Mouse (Mus musculus) midbrain, embryonic 16.5 days (tissue): ENCODE results near the gene 1700069L16Rik. TPM values are rescaled to one million over a fixed set of nuclear protein-coding genes. Genes with fewer than 3 reads are reported as not detected.

ENCODE experiments used
- ATAC-seq: fragments of 200-750 bp; cut with Nextera tagmentation; 2 replicates; pipeline ENCODE4 v1.8.0; 2017; ENCODE audit warnings: moderate TSS enrichment
- H3K27ac ChIP-seq: fragments of 300-500 bp; sonication (generic); 2 replicates; pipeline ENCODE4 v1.5.1; 2014; ENCODE audit warnings: mild to moderate bottlenecking, low read length, mixed read lengths
- H3K27me3 ChIP-seq: fragments of 300-500 bp; sonication (generic); 2 replicates; pipeline ENCODE4 v1.6.1; 2014; ENCODE audit warnings: low read depth, low read length, mixed read lengths; ENCODE audit not compliant: control insufficient read depth, insufficient read depth
- H3K36me3 ChIP-seq: fragments of 300-500 bp; sonication (generic); 2 replicates; pipeline ENCODE4 v1.6.1; 2014; ENCODE audit warnings: mild to moderate bottlenecking, low read length, moderate library complexity, mixed read lengths; ENCODE audit not compliant: control insufficient read depth, insufficient read depth
- H3K4me1 ChIP-seq: fragments of 300-500 bp; sonication (generic); 2 replicates; pipeline ENCODE4 v1.6.1; 2014; ENCODE audit warnings: mild to moderate bottlenecking, low read length, mixed read lengths; ENCODE audit not compliant: control insufficient read depth, insufficient read depth
- H3K4me2 ChIP-seq: fragments of 300-500 bp; sonication (generic); 2 replicates; pipeline ENCODE4 v1.6.1; 2014; ENCODE audit warnings: mild to moderate bottlenecking, low read length, mixed read lengths
- H3K4me3 ChIP-seq: fragments of 300-500 bp; sonication (generic); 2 replicates; pipeline ENCODE4 v1.5.1; 2014; ENCODE audit warnings: low read depth, mild to moderate bottlenecking, low read length, moderate library complexity, mixed read lengths
- H3K9ac ChIP-seq: fragments of 300-500 bp; sonication (generic); 2 replicates; pipeline ENCODE4 v1.6.1; 2014; ENCODE audit warnings: low read depth, low read length, mixed read lengths
- H3K9me3 ChIP-seq: fragments of 300-500 bp; sonication (generic); replicated peaks from 2 replicates; pipeline ENCODE4 v1.6.1; 2014; ENCODE audit warnings: mild to moderate bottlenecking, low read length, mixed read lengths; ENCODE audit not compliant: control insufficient read depth, poor library complexity, severe bottlenecking
- WGBS: fragments of 180-500 bp; shearing (Covaris S2); extraction: QIAGEN DNeasy Blood & Tissue Kit; methylation state at CpG from one replicate; pipeline ENCODE4 v1.1.7; 2014; 5-methylcytosine and 5-hydroxymethylcytosine counted together
- polyA plus RNA-seq: library from polyadenylated mRNA; unstranded; fragments of >200 nt; fragmentation: Nextera tagmentation; extraction: Ambion mirVana; gene quantifications from 2 replicates; pipeline ENCODE4 v1.2.1, GENCODE M21; 2015

1700069L16Rik gene
- polyA plus RNA-seq, 1 experiment from 2014 or later: not detected

GRCm38 (mm10) chr5:113735345-113736112 lies 11.0 kb upstream of the 1700069L16Rik start, which contains the start of gene Ficd:
Gene Ficd (plus strand): TSS chr5:113735803.
- Histone ChIP-seq H3K36me3 (peaks cover 19% of the 10 kb centered on the region), H3K4me3 (peak within 1 kb of the TSS; percentile 65), H3K4me1 (peaks cover 27% of the 10 kb centered on the region), H3K27ac (peak within 1 kb of the TSS; percentile 96), H3K27me3 (no peaks in the 10 kb centered on the region), H3K9me3 (no peaks in the 10 kb centered on the region), H3K9ac (peak within 1 kb of the TSS; percentile 80), H3K4me2 (peak within 1 kb of the TSS; percentile 83)
- under 1% methylated on average over 67 of the region's 71 CpGs for WGBS
- peak; percentile 96 for ATAC-seq

- Histone ChIP-seq H3K27me3 (no peaks in the 10 kb centered on the region), H3K4me3 (peak overlapping the region; percentile 65), H3K4me1 (peaks cover 31% of the 10 kb centered on the region), H3K4me2 (peak overlapping the region; percentile 83), H3K36me3 (peaks cover 19% of the 10 kb centered on the region), H3K9ac (peak overlapping the region; percentile 55), H3K27ac (peak overlapping the region; percentile 96), H3K9me3 (no peaks in the 10 kb centered on the region)
- ATAC-seq: peak; percentile 33
- WGBS: 26% methylated on average over 7 of the region's 7 CpGs
These were observed 10.4 kb upstream of the 1700069L16Rik start for GRCm38 (mm10) chr5:113735023-113735344.

- H3K4me3 ChIP-seq: no peak overlapping the region
- peaks cover 31% of the 10 kb centered on the region for H3K4me1 ChIP-seq
- 65% methylated on average over 5 of the region's 5 CpGs for WGBS
- 0 out of 2 replicates have a peak overlapping the region, but pooled peaks have one; percentile 9 for H3K27ac ChIP-seq
- no peak overlapping the region for H3K4me2 ChIP-seq
- peaks cover 13% of the 10 kb centered on the region for H3K36me3 ChIP-seq
- no peak overlapping the region for H3K9ac ChIP-seq
- no peaks in the 10 kb centered on the region for H3K27me3 ChIP-seq
- no peak for ATAC-seq
- no peaks in the 10 kb centered on the region for H3K9me3 ChIP-seq
These were observed 9.8 kb upstream of the 1700069L16Rik start for GRCm38 (mm10) chr5:113734376-113734775.

GRCm38 (mm10) chr5:113732182-113732581 lies 7.6 kb upstream of the 1700069L16Rik start:
- H3K4me3 ChIP-seq: no peak overlapping the region
- H3K27ac ChIP-seq: no peak overlapping the region
- H3K4me1 ChIP-seq: peaks cover 27% of the 10 kb centered on the region
- no peaks in the 10 kb centered on the region for H3K27me3 ChIP-seq
- ATAC-seq: no peak
- 35% methylated on average over 6 of the region's 6 CpGs for WGBS
- no peaks in the 10 kb centered on the region for H3K36me3 ChIP-seq
- no peak overlapping the region for H3K9ac ChIP-seq
- no peaks in the 10 kb centered on the region for H3K9me3 ChIP-seq
- H3K4me2 ChIP-seq: no peak overlapping the region

GRCm38 (mm10) chr5:113731174-113731573 lies 6.6 kb upstream of the 1700069L16Rik start:
- no peaks in the 10 kb centered on the region for H3K36me3 ChIP-seq
- no peak overlapping the region for H3K4me3 ChIP-seq
- WGBS: 91% methylated on average over 7 of the region's 7 CpGs
- 0 out of 2 replicates have a peak overlapping the region, but pooled peaks have one; percentile 10 for H3K9ac ChIP-seq
- peak overlapping the region; percentile 43 for H3K27ac ChIP-seq
- no peak for ATAC-seq
- H3K4me2 ChIP-seq: no peak overlapping the region
- H3K4me1 ChIP-seq: peaks cover 17% of the 10 kb centered on the region
- H3K9me3 ChIP-seq: no peaks in the 10 kb centered on the region
- no peaks in the 10 kb centered on the region for H3K27me3 ChIP-seq

- Histone ChIP-seq H3K36me3 (no peaks in the 10 kb centered on the region), H3K9ac (no peak overlapping the region), H3K27me3 (no peaks in the 10 kb centered on the region), H3K27ac (peak overlapping the region; percentile 43), H3K4me2 (no peak overlapping the region), H3K4me3 (no peak overlapping the region), H3K4me1 (peaks cover 17% of the 10 kb centered on the region), H3K9me3 (no peaks in the 10 kb centered on the region)
- WGBS: 50% methylated on average over 7 of the region's 7 CpGs
- ATAC-seq: peak; percentile 36; the same call in 1 of the 2 replicates
These were observed 6.1 kb upstream of the 1700069L16Rik start for GRCm38 (mm10) chr5:113730641-113731121.

GRCm38 (mm10) chr5:113728691-113729090 lies 4.1 kb upstream of the 1700069L16Rik start:
- Histone ChIP-seq H3K4me3 (no peak overlapping the region), H3K27me3 (no peaks in the 10 kb centered on the region), H3K27ac (no peak overlapping the region), H3K9me3 (no peaks in the 10 kb centered on the region), H3K9ac (no peak overlapping the region), H3K4me2 (no peak overlapping the region), H3K36me3 (no peaks in the 10 kb centered on the region), H3K4me1 (peaks cover 16% of the 10 kb centered on the region)
- no peak for ATAC-seq
- WGBS: 89% methylated on average over 7 of the region's 7 CpGs

GRCm38 (mm10) chr5:113728011-113728410 lies 3.4 kb upstream of the 1700069L16Rik start:
- no peak overlapping the region for H3K4me3 ChIP-seq
- H3K9me3 ChIP-seq: no peaks in the 10 kb centered on the region
- ATAC-seq: no peak
- peaks cover 16% of the 10 kb centered on the region for H3K4me1 ChIP-seq
- H3K27ac ChIP-seq: no peak overlapping the region
- no peaks in the 10 kb centered on the region for H3K36me3 ChIP-seq
- no peak overlapping the region for H3K4me2 ChIP-seq
- 82% methylated on average over 7 of the region's 7 CpGs for WGBS
- no peaks in the 10 kb centered on the region for H3K27me3 ChIP-seq
- no peak overlapping the region for H3K9ac ChIP-seq

GRCm38 (mm10) chr5:113727238-113727637 lies 2.7 kb upstream of the 1700069L16Rik start:
- Histone ChIP-seq H3K36me3 (no peaks in the 10 kb centered on the region), H3K9me3 (no peaks in the 10 kb centered on the region), H3K27ac (no peak overlapping the region), H3K9ac (no peak overlapping the region), H3K4me2 (no peak overlapping the region), H3K4me1 (peaks cover 16% of the 10 kb centered on the region), H3K27me3 (no peaks in the 10 kb centered on the region), H3K4me3 (no peak overlapping the region)
- WGBS: 69% methylated on average over 12 of the region's 12 CpGs
- no peak for ATAC-seq
